Comparison of ENCODE assay signal across 13 mouse cellular contexts in the genomic region with DNA sequence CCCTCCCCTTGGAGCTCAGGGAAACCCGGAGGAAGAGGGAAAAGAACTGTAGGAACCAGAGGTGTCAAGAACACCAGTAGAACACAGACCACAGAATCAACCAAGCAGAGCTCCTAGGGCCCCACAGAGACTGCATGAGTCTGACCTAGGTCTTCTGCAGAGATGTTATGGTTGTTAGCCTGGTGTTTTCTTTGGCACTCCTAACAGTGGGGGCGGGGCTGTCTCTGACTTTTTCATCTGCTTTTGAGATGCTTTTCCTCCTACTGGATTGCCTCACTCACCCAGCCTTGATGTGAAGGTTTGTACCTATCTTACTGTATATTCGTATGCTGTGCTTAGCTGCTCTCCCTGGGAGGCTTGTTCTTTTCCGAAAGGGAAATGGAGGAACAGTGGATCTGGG. TPM values are rescaled to one million over a fixed set of nuclear protein-coding genes. Genes with fewer than 3 reads are reported as not detected.
A peak's percentile ranks its signal among the peaks of the same experiment; 100 is the strongest.
DNase-seq lines count a peak whose midpoint lies in the region.
"Had no signal": no experiment of that assay in that cellular context is flagged by ENCODE, and none has a peak within 500 bp of the region (broad histone marks: within the 10 kb centered on the region; RNA-seq: fewer than 3 reads in every experiment).

No protein-coding gene starts in this region.

- peak; percentile 24 to 43 for DNase-seq in adrenal gland, postnatal 36 days
- no peak for DNase-seq in adrenal gland, adult 18-20 months (ENCODE audit: low spot score in 2 of 2)
- DNase-seq in ovary, postnatal 36 days (ENCODE audit: low spot score) = peak; percentile 22
- no peak for DNase-seq in ovary, postnatal 10 days (ENCODE audit: low spot score)
- peak; percentile 24 for DNase-seq in kidney, adult 9 months
- peak; percentile 63 to 72 for DNase-seq in kidney, postnatal 4 days
- no peak for DNase-seq in urinary bladder, postnatal 25 days (ENCODE audit: low spot score)
- no peak for DNase-seq in thymus, postnatal 36 days
- DNase-seq: cerebellum, adult 18-20 months; cerebellum, postnatal 36 days; left cerebral cortex, postnatal 4 days; midbrain, embryonic 14.5 days; thymus, postnatal 14 days had no signal

RNA-seq across cellular contexts. Expression of a gene that starts 23.5 kb away (rescaled TPM):
- 10 to 100 TPM; 21.2 to 38.2 TPM for total RNA-seq in adrenal gland, postnatal 36 days (2021)
- total RNA-seq in adrenal gland, adult 18-20 months (2021) = 10 to 100 TPM; 21.0 to 28.3 TPM

RNA-seq across cellular contexts. Expression of a gene that starts 44.9 kb away (rescaled TPM):
- 10 to 100 TPM; 39.5 to 65.7 TPM for total RNA-seq in adrenal gland, postnatal 36 days (2021)
- total RNA-seq in adrenal gland, adult 18-20 months (2021) = 10 to 100 TPM; 39.8 to 46.9 TPM

Comparison
In these comparisons a context has a peak if more than half of its experiments do, and no peak if none do; other contexts are left out.
1. DNase-seq: peak in adrenal gland, postnatal 36 days (2 of 2), ovary, postnatal 36 days (single experiment), kidney, adult 9 months (single experiment) and kidney, postnatal 4 days (2 of 2); none in adrenal gland, adult 18-20 months (0 of 2), ovary, postnatal 10 days (single experiment), urinary bladder, postnatal 25 days (single experiment) and thymus, postnatal 36 days (0 of 2).